Mouse (Mus musculus): Measurements from ENCODE around the gene Rpl10a. TPM values are rescaled to one million over a fixed set of nuclear protein-coding genes. Genes with fewer than 3 reads are reported as not detected.

Gene Rpl10a
- polyA plus RNA-seq (2015; fragmentation: Nextera tagmentation; extraction: Ambion mirVana) = 491 and 514 TPM in 2 replicates

- H3K36me3 ChIP-seq (ENCODE audit: control insufficient read depth, insufficient read depth, low read length) = peaks cover 10% of the 10 kb centered on the region
- no peaks in the 10 kb centered on the region for H3K9me3 ChIP-seq (ENCODE audit: control insufficient read depth, low read length)
- under 1% methylated on average over 63 of the region's 67 CpGs for WGBS
- peaks cover 6% of the 10 kb centered on the region; the same call in 1 of the 2 replicates for H3K4me1 ChIP-seq (replicated peaks; ENCODE audit: control insufficient read depth, insufficient read depth)
- peak within 1 kb of the TSS; percentile 92 for H3K9ac ChIP-seq (ENCODE audit: low read length)
- H3K4me2 ChIP-seq (replicated peaks; ENCODE audit: low read depth) = peak within 1 kb of the TSS; percentile 90
- TF ChIP-seq CTCF (IDR thresholded peaks at IDR 0.05; ENCODE audit: low read depth) (peak; percentile 93), EP300 (optimal IDR thresholded peaks at IDR 0.05) (peak; percentile 99)
- peak within 1 kb of the TSS; percentile 73 for H3K4me3 ChIP-seq (ENCODE audit: low read depth, low read length)
- DNase-seq (ENCODE audit: low spot score) (peak; percentile 98), ATAC-seq (ENCODE audit: low FRiP score, low TSS enrichment) (peak; percentile 88)
- peak within 1 kb of the TSS; percentile 98 for H3K27ac ChIP-seq (replicated peaks)
- no peaks in the 10 kb centered on the region for H3K27me3 ChIP-seq (ENCODE audit: control insufficient read depth, insufficient read depth, low read length)
These were observed at the start of gene Rpl10a for GRCm38 (mm10) chr17:28328366-28328928. TSS of gene Rpl10a (plus strand) at chr17:28328471.

- 48% methylated on average over 4 of the region's 4 CpGs for WGBS
- H3K27ac ChIP-seq (replicated peaks) = 0 out of 2 replicates have a peak overlapping the region, but pooled peaks have one; percentile 35
These were observed 49.0 kb upstream of the Rpl10a start for GRCm38 (mm10) chr17:28279236-28279635.

GRCm38 (mm10) chr17:28279780-28280422, 48.4 kb upstream of the Rpl10a start:
- peak; percentile 48 for ATAC-seq (ENCODE audit: low FRiP score, low TSS enrichment)
- no peaks in the 10 kb centered on the region for H3K36me3 ChIP-seq (ENCODE audit: control insufficient read depth, insufficient read depth, low read length)
- no peak overlapping the region for H3K9ac ChIP-seq (ENCODE audit: low read length)
- no peak overlapping the region for H3K4me3 ChIP-seq (ENCODE audit: low read depth, low read length)
- H3K4me2 ChIP-seq (replicated peaks; ENCODE audit: low read depth) = no peak overlapping the region
- WGBS = 64% methylated on average over 15 of the region's 15 CpGs
- H3K4me1 ChIP-seq (replicated peaks; ENCODE audit: control insufficient read depth, insufficient read depth) = no peaks in the 10 kb centered on the region
- TF ChIP-seq CTCF (IDR thresholded peaks at IDR 0.05; ENCODE audit: low read depth) (peak; percentile 16; the same call in 1 of the 2 replicates), EP300 (optimal IDR thresholded peaks at IDR 0.05) (no peak)
- H3K9me3 ChIP-seq (ENCODE audit: control insufficient read depth, low read length) = no peaks in the 10 kb centered on the region
- H3K27me3 ChIP-seq (ENCODE audit: control insufficient read depth, insufficient read depth, low read length) = no peaks in the 10 kb centered on the region
- peak; percentile 61 for DNase-seq (ENCODE audit: low spot score)
- H3K27ac ChIP-seq (replicated peaks) = 0 out of 2 replicates have a peak overlapping the region, but pooled peaks have one; percentile 49

More at GRCm38 (mm10) chr17:28279236-28279635, 49.0 kb upstream of the Rpl10a start:
- no peak for ATAC-seq (ENCODE audit: low FRiP score, low TSS enrichment)
- Histone ChIP-seq H3K4me1 (replicated peaks; ENCODE audit: control insufficient read depth, insufficient read depth) (no peaks in the 10 kb centered on the region), H3K27me3 (ENCODE audit: control insufficient read depth, insufficient read depth, low read length) (no peaks in the 10 kb centered on the region), H3K4me2 (replicated peaks; ENCODE audit: low read depth) (no peak overlapping the region), H3K4me3 (ENCODE audit: low read depth, low read length) (no peak overlapping the region), H3K9ac (ENCODE audit: low read length) (no peak overlapping the region), H3K9me3 (ENCODE audit: control insufficient read depth, low read length) (no peaks in the 10 kb centered on the region), H3K36me3 (ENCODE audit: control insufficient read depth, insufficient read depth, low read length) (no peaks in the 10 kb centered on the region)
- TF ChIP-seq CTCF (IDR thresholded peaks at IDR 0.05; ENCODE audit: low read depth) = no peak
- TF ChIP-seq EP300 (optimal IDR thresholded peaks at IDR 0.05) = no peak
- no peak for DNase-seq (ENCODE audit: low spot score)

- Histone ChIP-seq H3K4me1 (replicated peaks; ENCODE audit: control insufficient read depth, insufficient read depth) (no peaks in the 10 kb centered on the region), H3K9me3 (ENCODE audit: control insufficient read depth, low read length) (no peaks in the 10 kb centered on the region), H3K9ac (ENCODE audit: low read length) (no peak overlapping the region), H3K27me3 (ENCODE audit: control insufficient read depth, insufficient read depth, low read length) (no peaks in the 10 kb centered on the region), H3K27ac (replicated peaks) (0 out of 2 replicates have a peak overlapping the region, but pooled peaks have one; percentile 49), H3K4me3 (ENCODE audit: low read depth, low read length) (no peak overlapping the region), H3K4me2 (replicated peaks; ENCODE audit: low read depth) (no peak overlapping the region), H3K36me3 (ENCODE audit: control insufficient read depth, insufficient read depth, low read length) (no peaks in the 10 kb centered on the region)
- no peak; the same call in 1 of the 2 replicates for ATAC-seq (ENCODE audit: low FRiP score, low TSS enrichment)
- no peak for TF ChIP-seq CTCF (IDR thresholded peaks at IDR 0.05; ENCODE audit: low read depth)
- no peak for TF ChIP-seq EP300 (optimal IDR thresholded peaks at IDR 0.05)
- 79% methylated on average over 7 of the region's 7 CpGs for WGBS
- no peak for DNase-seq (ENCODE audit: low spot score)
These were observed 47.9 kb upstream of the Rpl10a start for GRCm38 (mm10) chr17:28280423-28280800.

GRCm38 (mm10) chr17:28280831-28281377, 47.4 kb upstream of the Rpl10a start:
- 0 out of 2 replicates have a peak overlapping the region, but pooled peaks have one; percentile 18 for H3K27ac ChIP-seq (replicated peaks)
- H3K9me3 ChIP-seq (ENCODE audit: control insufficient read depth, low read length) = no peaks in the 10 kb centered on the region
- H3K27me3 ChIP-seq (ENCODE audit: control insufficient read depth, insufficient read depth, low read length) = no peaks in the 10 kb centered on the region
- TF ChIP-seq CTCF (IDR thresholded peaks at IDR 0.05; ENCODE audit: low read depth) = no peak
- no peak for TF ChIP-seq EP300 (optimal IDR thresholded peaks at IDR 0.05)
- no peaks in the 10 kb centered on the region for H3K36me3 ChIP-seq (ENCODE audit: control insufficient read depth, insufficient read depth, low read length)
- no peak overlapping the region for H3K9ac ChIP-seq (ENCODE audit: low read length)
- H3K4me3 ChIP-seq (ENCODE audit: low read depth, low read length) = no peak overlapping the region
- DNase-seq (ENCODE audit: low spot score) (peak; percentile 51), ATAC-seq (ENCODE audit: low FRiP score, low TSS enrichment) (no peak)
- no peak overlapping the region for H3K4me2 ChIP-seq (replicated peaks; ENCODE audit: low read depth)
- 36% methylated on average over 5 of the region's 5 CpGs for WGBS
- H3K4me1 ChIP-seq (replicated peaks; ENCODE audit: control insufficient read depth, insufficient read depth) = no peaks in the 10 kb centered on the region
